Mouse (Mus musculus): ENCODE data around the gene Rdh13. TPM values are rescaled to one million over a fixed set of nuclear protein-coding genes. Genes with fewer than 3 reads are reported as not detected.

The Rdh13 gene
- polyA plus RNA-seq, 1 experiment = 16.4 TPM

DNA sequence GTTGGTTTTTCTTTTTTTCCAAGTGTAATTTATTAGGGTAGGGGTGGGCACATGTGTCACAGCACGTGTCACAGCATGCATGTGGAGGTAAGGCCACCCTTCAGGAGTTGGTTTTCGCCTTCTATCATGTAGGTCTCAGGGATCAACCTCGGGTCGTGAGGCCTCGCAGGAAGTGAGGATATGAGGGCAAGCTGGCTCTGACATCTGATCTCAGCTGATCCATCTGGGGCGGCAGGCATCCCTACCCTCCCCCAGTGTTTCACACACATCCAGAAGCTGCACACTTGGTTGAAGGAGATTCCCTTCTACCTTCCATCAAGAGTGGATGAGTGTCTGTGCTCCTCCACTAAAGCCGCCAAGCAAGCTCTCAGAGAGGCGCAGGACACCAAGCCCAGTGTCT, 13.4 kb downstream of the Rdh13 start:
- Histone ChIP-seq H3K4me2 (ENCODE audit: low read depth) (no peak overlapping the region), H3K36me3 (ENCODE audit: control insufficient read depth, insufficient read depth) (peaks cover 29% of the 10 kb centered on the region), H3K4me3 (no peak overlapping the region), H3K79me2 (ENCODE audit: control insufficient read depth, insufficient read depth) (no peaks in the 10 kb centered on the region), H3K27me3 (ENCODE audit: control insufficient read depth, insufficient read depth, insufficient read length) (no peaks in the 10 kb centered on the region), H3ac (ENCODE audit: control insufficient read depth, insufficient read length) (no peak overlapping the region)
- no peak for TF ChIP-seq POLR2A (IDR thresholded peaks at IDR 0.05; ENCODE audit: insufficient read length, low read depth)
- TF ChIP-seq CEBPB (IDR thresholded peaks at IDR 0.05; ENCODE audit: insufficient read depth, poor library complexity, severe bottlenecking) = no peak
- TF ChIP-seq E2F4 (IDR thresholded peaks at IDR 0.05; ENCODE audit: insufficient read depth) = no peak
- no peak for TF ChIP-seq TCF12 (IDR thresholded peaks at IDR 0.05; ENCODE audit: insufficient read depth, poor library complexity, severe bottlenecking)
- no peak for TF ChIP-seq MAX (IDR thresholded peaks at IDR 0.05; ENCODE audit: low read depth)
- TF ChIP-seq TCF3 (IDR thresholded peaks at IDR 0.05; ENCODE audit: insufficient read length, low read depth) = no peak
- TF ChIP-seq POLR2AphosphoS2 (IDR thresholded peaks at IDR 0.05; ENCODE audit: insufficient read length, low read depth) = no peak
- TF ChIP-seq REST (IDR thresholded peaks at IDR 0.05; ENCODE audit: insufficient read depth, insufficient read length) = no peak
- no peak for TF ChIP-seq MYOD1 (IDR thresholded peaks at IDR 0.05; ENCODE audit: control insufficient read depth in 1 of 3, insufficient read length in 2 of 3, low read depth in 2 of 3)

DNA sequence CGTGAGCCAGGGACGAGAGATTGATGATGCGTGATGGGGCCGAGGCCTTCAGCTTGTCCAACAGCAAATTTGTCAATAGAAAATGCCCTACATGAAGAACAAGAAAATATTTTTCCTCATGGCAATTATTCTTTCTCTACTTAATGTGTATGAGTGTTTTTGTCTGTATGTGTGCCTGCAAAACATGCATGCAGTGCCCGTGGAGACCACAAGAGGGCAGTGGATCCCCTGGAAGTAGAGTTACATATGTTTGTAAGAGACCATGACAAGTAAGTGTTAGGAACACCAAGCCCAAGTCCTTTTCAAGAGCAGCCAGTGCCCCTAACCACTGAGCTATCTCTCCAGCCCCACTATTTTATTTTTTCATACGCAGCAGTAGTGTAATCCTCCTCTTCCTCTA, 13.9 kb downstream of the Rdh13 start:
- no peak for TF ChIP-seq MYOG (IDR thresholded peaks at IDR 0.05; ENCODE audit: control insufficient read depth in 1 of 3, insufficient read depth in 1 of 3, insufficient read length in 2 of 3, low read depth in 2 of 3)
- Histone ChIP-seq H3K4me3 (no peak overlapping the region), H3K36me3 (ENCODE audit: control insufficient read depth, insufficient read depth) (peaks cover 33% of the 10 kb centered on the region), H3ac (ENCODE audit: control insufficient read depth, insufficient read length) (no peak overlapping the region), H3K4me2 (ENCODE audit: low read depth) (no peak overlapping the region), H3K27me3 (ENCODE audit: control insufficient read depth, insufficient read depth, insufficient read length) (no peaks in the 10 kb centered on the region), H3K79me2 (ENCODE audit: control insufficient read depth, insufficient read depth) (no peaks in the 10 kb centered on the region)

DNA sequence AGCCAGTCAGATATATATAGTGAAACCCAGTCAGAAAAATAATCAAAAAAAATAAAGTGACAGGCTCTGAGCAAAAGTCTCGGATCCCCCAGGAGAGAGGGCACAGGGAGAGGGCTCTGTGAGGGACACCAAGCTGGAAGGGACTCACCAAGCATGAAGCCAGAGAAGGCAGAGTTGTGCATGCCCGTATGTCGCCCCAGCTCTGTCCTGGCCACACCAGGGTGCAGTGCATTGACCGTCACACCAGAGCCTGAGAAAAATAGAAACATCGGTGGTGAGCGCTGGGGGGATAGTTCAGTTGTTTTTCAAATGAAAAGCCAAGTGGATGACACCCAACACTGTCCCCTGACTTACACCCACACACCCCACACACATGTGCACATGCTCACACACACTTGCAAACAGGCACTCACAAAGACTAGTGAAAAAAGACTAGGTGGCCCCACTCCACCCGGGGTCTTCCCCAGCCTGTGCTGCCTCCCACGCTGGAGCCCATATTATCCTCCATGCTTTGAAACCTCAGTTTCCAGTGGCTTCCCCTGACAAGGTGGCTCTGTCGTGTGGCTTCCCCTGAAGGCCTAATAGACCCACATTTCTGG, 15.1 kb downstream of the Rdh13 start:
- no peaks in the 10 kb centered on the region for H3K27me3 ChIP-seq (ENCODE audit: control insufficient read depth, insufficient read depth, insufficient read length)
- TF ChIP-seq REST (IDR thresholded peaks at IDR 0.05; ENCODE audit: insufficient read depth, insufficient read length) (no peak), MAX (IDR thresholded peaks at IDR 0.05; ENCODE audit: low read depth) (no peak), E2F4 (IDR thresholded peaks at IDR 0.05; ENCODE audit: insufficient read depth) (no peak), TCF3 (IDR thresholded peaks at IDR 0.05; ENCODE audit: insufficient read length, low read depth) (no peak), MYOG (IDR thresholded peaks at IDR 0.05; ENCODE audit: control insufficient read depth in 1 of 3, insufficient read depth in 1 of 3, insufficient read length in 2 of 3, low read depth in 2 of 3) (no peak), POLR2AphosphoS2 (IDR thresholded peaks at IDR 0.05; ENCODE audit: insufficient read length, low read depth) (no peak), USF1 (IDR thresholded peaks at IDR 0.05; ENCODE audit: low read depth) (no peak), POLR2A (IDR thresholded peaks at IDR 0.05; ENCODE audit: insufficient read length, low read depth) (no peak)
- H3ac ChIP-seq (ENCODE audit: control insufficient read depth, insufficient read length) = no peak overlapping the region
- no peak overlapping the region for H3K4me3 ChIP-seq
- no peak overlapping the region for H3K4me2 ChIP-seq (ENCODE audit: low read depth)
- H3K36me3 ChIP-seq (ENCODE audit: control insufficient read depth, insufficient read depth) = peaks cover 38% of the 10 kb centered on the region
- H3K79me2 ChIP-seq (ENCODE audit: control insufficient read depth, insufficient read depth) = no peaks in the 10 kb centered on the region

DNA sequence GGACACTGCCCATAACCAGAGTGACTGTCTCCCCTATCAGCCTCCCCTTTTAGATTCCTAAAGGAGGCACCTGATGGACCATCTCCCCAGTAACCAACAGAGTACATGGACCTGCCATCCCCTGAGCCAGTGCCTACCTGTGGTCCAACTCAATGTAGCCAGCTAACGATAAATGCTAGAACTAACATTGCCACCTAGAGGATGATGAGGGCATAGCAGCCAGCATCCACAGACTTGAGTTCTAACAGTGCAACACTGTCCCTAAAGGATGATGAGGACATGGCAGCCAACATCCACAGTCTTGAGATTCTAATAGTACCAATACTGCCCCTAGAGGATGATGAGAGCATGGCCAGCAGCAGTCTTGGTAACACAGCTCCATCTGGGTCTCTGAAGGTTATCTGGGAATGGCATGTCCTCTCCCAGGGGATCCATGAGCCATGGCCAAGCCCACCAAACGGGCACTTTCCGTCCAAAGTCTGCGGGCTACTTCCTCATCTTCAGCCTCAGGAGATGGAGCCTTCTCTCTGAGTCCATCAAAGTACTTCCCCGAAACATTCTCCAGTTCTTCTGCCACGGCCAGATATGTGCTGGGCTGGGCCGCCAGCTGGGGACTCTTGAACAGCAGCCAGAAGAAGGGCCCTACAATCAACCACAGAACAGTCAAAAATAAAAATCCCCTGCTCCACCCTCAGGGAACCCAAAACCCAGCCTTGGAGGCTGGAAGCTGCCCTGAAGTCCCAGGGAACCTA, 18.1 kb downstream of the Rdh13 start:
- H3K4me3 ChIP-seq = no peak overlapping the region
- TF ChIP-seq CEBPB (IDR thresholded peaks at IDR 0.05; ENCODE audit: insufficient read depth, poor library complexity, severe bottlenecking) (no peak), TCF3 (IDR thresholded peaks at IDR 0.05; ENCODE audit: insufficient read length, low read depth) (no peak), POLR2A (IDR thresholded peaks at IDR 0.05; ENCODE audit: insufficient read length, low read depth) (no peak), TCF12 (IDR thresholded peaks at IDR 0.05; ENCODE audit: insufficient read depth, poor library complexity, severe bottlenecking) (no peak), REST (IDR thresholded peaks at IDR 0.05; ENCODE audit: insufficient read depth, insufficient read length) (no peak), MYOD1 (IDR thresholded peaks at IDR 0.05; ENCODE audit: control insufficient read depth in 1 of 3, insufficient read length in 2 of 3, low read depth in 2 of 3) (no peak), SRF (IDR thresholded peaks at IDR 0.05; ENCODE audit: control insufficient read depth, insufficient read length, low read depth) (no peak), USF1 (IDR thresholded peaks at IDR 0.05; ENCODE audit: low read depth) (no peak), POLR2AphosphoS2 (IDR thresholded peaks at IDR 0.05; ENCODE audit: insufficient read length, low read depth) (no peak), MAX (IDR thresholded peaks at IDR 0.05; ENCODE audit: low read depth) (no peak), E2F4 (IDR thresholded peaks at IDR 0.05; ENCODE audit: insufficient read depth) (no peak), MYOG (IDR thresholded peaks at IDR 0.05; ENCODE audit: control insufficient read depth in 1 of 3, insufficient read depth in 1 of 3, insufficient read length in 2 of 3, low read depth in 2 of 3) (no peak)
- no peak overlapping the region for H3ac ChIP-seq (ENCODE audit: control insufficient read depth, insufficient read length)
- H3K36me3 ChIP-seq (ENCODE audit: control insufficient read depth, insufficient read depth) = peaks cover 20% of the 10 kb centered on the region
- no peaks in the 10 kb centered on the region for H3K79me2 ChIP-seq (ENCODE audit: control insufficient read depth, insufficient read depth)
- no peak overlapping the region for H3K4me2 ChIP-seq (ENCODE audit: low read depth)
- H3K27me3 ChIP-seq (ENCODE audit: control insufficient read depth, insufficient read depth, insufficient read length) = no peaks in the 10 kb centered on the region

DNA sequence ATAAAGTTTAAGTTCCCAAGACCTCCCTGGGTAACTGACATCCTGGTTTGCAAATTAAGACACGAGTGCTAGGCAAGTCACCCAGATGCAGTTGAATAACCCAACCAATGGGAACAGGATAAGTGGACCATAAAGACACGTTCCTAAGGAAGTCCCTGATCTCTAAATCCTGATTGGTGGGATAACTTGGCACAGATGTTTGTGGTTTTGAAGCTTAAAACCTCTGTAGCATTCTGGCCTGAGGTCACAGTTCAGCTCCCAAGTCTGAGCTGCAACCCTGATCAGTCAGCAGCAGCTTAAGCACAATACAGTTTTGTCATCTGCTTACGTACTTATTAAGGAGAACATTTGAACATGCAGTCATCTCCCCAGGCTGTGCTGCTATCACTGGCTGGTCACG, 25.2 kb downstream of the Rdh13 start:
- H3K79me2 ChIP-seq (ENCODE audit: control insufficient read depth, insufficient read depth) = no peaks in the 10 kb centered on the region
- H3K4me2 ChIP-seq (ENCODE audit: low read depth) = no peak overlapping the region
- H3K27me3 ChIP-seq (ENCODE audit: control insufficient read depth, insufficient read depth, insufficient read length) = no peaks in the 10 kb centered on the region
- no peak overlapping the region for H3K4me3 ChIP-seq
- H3ac ChIP-seq (ENCODE audit: control insufficient read depth, insufficient read length) = no peak overlapping the region
- H3K36me3 ChIP-seq (ENCODE audit: control insufficient read depth, insufficient read depth) = no peaks in the 10 kb centered on the region
- TF ChIP-seq MYOD1 (IDR thresholded peaks at IDR 0.05; ENCODE audit: control insufficient read depth in 1 of 3, insufficient read length in 2 of 3, low read depth in 2 of 3) = no peak
- TF ChIP-seq USF1 (IDR thresholded peaks at IDR 0.05; ENCODE audit: low read depth) = no peak

Data from myocyte (in vitro differentiated cells).